Mouse (Mus musculus) MEL (cell line): ENCODE results near the gene Tpcn1. TPM values are rescaled to one million over a fixed set of nuclear protein-coding genes. Genes with fewer than 3 reads are reported as not detected.
A peak's percentile ranks its signal among the peaks of the same experiment; 100 is the strongest.

Experiments used
- DNase-seq: peaks from one replicate; pipeline ENCODE4 v3.0.0; 2011; ENCODE audit warnings: low read depth, low spot score
- H3K27ac ChIP-seq: 2 replicates; pipeline ENCODE4 v1.5.1; 2012; ENCODE audit warnings: low read depth, mild to moderate bottlenecking, control low read depth, low read length, moderate library complexity; ENCODE audit not compliant: control insufficient read depth
- H3K27me3 ChIP-seq, 2 experiments: fragments of 150-350 bp in 1 of 2; sonication (generic) in 1 of 2; 2 replicates each; pipeline ENCODE4 v1.6.1; 2012; ENCODE audit warnings: low read length in 2 of 2, mild to moderate bottlenecking in 2 of 2, improper control_type of control experiment in 1 of 2, moderate library complexity in 1 of 2; ENCODE audit not compliant: insufficient read depth in 2 of 2, control insufficient read depth in 1 of 2
- H3K36me3 ChIP-seq, 2 experiments: 2 replicates each; pipeline ENCODE4 v1.6.1; 2012 to 2014; ENCODE audit warnings: low read length in 2 of 2, improper control_type of control experiment in 1 of 2, inconsistent platforms in 1 of 2, mild to moderate bottlenecking in 1 of 2; ENCODE audit not compliant: insufficient read depth in 2 of 2, control insufficient read depth in 1 of 2
- H3K4me1 ChIP-seq, 2 experiments: fragments of 150-350 bp in 1 of 2; sonication (generic) in 1 of 2; 2 replicates each; pipeline ENCODE4 v1.6.1; 2012; ENCODE audit warnings: low read length in 2 of 2, improper control_type of control experiment in 1 of 2, mild to moderate bottlenecking in 1 of 2; ENCODE audit not compliant: insufficient read depth in 2 of 2, control insufficient read depth in 1 of 2
- H3K4me3 ChIP-seq, 2 experiments: fragments of 150-350 bp in 1 of 2; sonication (generic) in 1 of 2; 2 replicates each; pipeline ENCODE4 v1.5.1; 2012; ENCODE audit warnings: low read depth in 2 of 2, low read length in 2 of 2, mild to moderate bottlenecking in 2 of 2, moderate library complexity in 2 of 2, control low read depth in 1 of 2, improper control_type of control experiment in 1 of 2; ENCODE audit not compliant: control insufficient read depth in 1 of 2, insufficient read depth in 1 of 2
- H3K79me2 ChIP-seq: 2 replicates; pipeline ENCODE4 v1.6.1; 2012; ENCODE audit warnings: mild to moderate bottlenecking, low read length, moderate library complexity; ENCODE audit not compliant: control insufficient read depth, poor library complexity, insufficient read depth
- H3K9ac ChIP-seq: 2 replicates; pipeline ENCODE4 v1.6.1; 2012; ENCODE audit warnings: low read depth, mild to moderate bottlenecking, control low read depth, low read length, moderate library complexity; ENCODE audit not compliant: control insufficient read depth, poor library complexity, severe bottlenecking
- H3K9me3 ChIP-seq: fragments of 150-350 bp; sonication (generic); replicated peaks from 2 replicates; pipeline ENCODE4 v1.6.1; 2012; ENCODE audit warnings: mild to moderate bottlenecking, low read length, improper control_type of control experiment, moderate library complexity; ENCODE audit not compliant: insufficient read depth
- BHLHE40 ChIP-seq: IDR thresholded peaks from 2 replicates; pipeline ENCODE4 v1.6.1; 2012; ENCODE audit warnings: low read depth, mild to moderate bottlenecking, inconsistent platforms, low read length, improper control_type of control experiment, borderline replicate concordance
- CHD1 ChIP-seq: IDR thresholded peaks from 2 replicates; pipeline ENCODE4 v1.6.1; 2012; ENCODE audit warnings: low read depth, mild to moderate bottlenecking, inconsistent platforms, low read length, improper control_type of control experiment
- CTCF ChIP-seq, 3 experiments: IDR thresholded peaks in 2 of 3; conservative IDR thresholded peaks in 1 of 3; 2 replicates each; pipeline ENCODE4 v1.5.1; 2011 to 2012; ENCODE audit warnings: low read length in 3 of 3, low read depth in 2 of 3, mild to moderate bottlenecking in 2 of 3, improper control_type of control experiment in 1 of 3, inconsistent platforms in 1 of 3, mixed read lengths in 1 of 3, moderate library complexity in 1 of 3; ENCODE audit not compliant: control insufficient read depth in 1 of 3, insufficient read depth in 1 of 3, poor library complexity in 1 of 3, severe bottlenecking in 1 of 3
- E2F4 ChIP-seq: IDR thresholded peaks from 2 replicates; pipeline ENCODE4 v1.6.1; 2011; ENCODE audit warnings: low read depth, low read length, improper control_type of control experiment, borderline replicate concordance
- ELF1 ChIP-seq: IDR thresholded peaks from 2 replicates; pipeline ENCODE4 v1.6.1; 2014; ENCODE audit warnings: low read depth, mild to moderate bottlenecking, inconsistent platforms, low read length, improper control_type of control experiment, moderate library complexity
- EP300 ChIP-seq, 2 experiments: IDR thresholded peaks; 2 replicates each; pipeline ENCODE4 v1.6.1; 2011; ENCODE audit warnings: improper control_type of control experiment in 2 of 2, low read length in 2 of 2, low read depth in 1 of 2, mild to moderate bottlenecking in 1 of 2
- ETS1 ChIP-seq: IDR thresholded peaks from 2 replicates; pipeline ENCODE4 v1.6.1; 2012; ENCODE audit warnings: low read depth, mild to moderate bottlenecking, inconsistent platforms, low read length, improper control_type of control experiment, moderate library complexity
- GATA1 ChIP-seq: IDR thresholded peaks from 2 replicates; pipeline ENCODE4 v1.6.1; 2011; ENCODE audit warnings: low read depth, low read length, improper control_type of control experiment
- HCFC1 ChIP-seq: IDR thresholded peaks from 2 replicates; pipeline ENCODE4 v1.6.1; 2012; ENCODE audit warnings: low read depth, mild to moderate bottlenecking, inconsistent platforms, low read length, improper control_type of control experiment, moderate library complexity
- JUND ChIP-seq: IDR thresholded peaks from 2 replicates; pipeline ENCODE4 v1.6.1; 2011; ENCODE audit warnings: low read depth, mild to moderate bottlenecking, improper control_type of control experiment, low read length
- MYB ChIP-seq: IDR thresholded peaks from 2 replicates; pipeline ENCODE4 v1.6.1; 2011; ENCODE audit warnings: mild to moderate bottlenecking, low read depth, low read length, improper control_type of control experiment
- MYC ChIP-seq: IDR thresholded peaks from 2 replicates; pipeline ENCODE4 v1.6.1; 2011; ENCODE audit warnings: low read depth, mild to moderate bottlenecking, low read length, improper control_type of control experiment, moderate library complexity
- POLR2A ChIP-seq, 2 experiments: IDR thresholded peaks; 2 replicates each; pipeline ENCODE4 v1.6.1; 2011 to 2012; ENCODE audit warnings: low read length in 2 of 2, mild to moderate bottlenecking in 2 of 2, control low read depth in 1 of 2, improper control_type of control experiment in 1 of 2, low read depth in 1 of 2, moderate library complexity in 1 of 2; ENCODE audit not compliant: control insufficient read depth in 1 of 2, insufficient read depth in 1 of 2, poor library complexity in 1 of 2
- POLR2AphosphoS2 ChIP-seq: IDR thresholded peaks from 2 replicates; pipeline ENCODE4 v1.6.1; 2011; ENCODE audit warnings: low read length, improper control_type of control experiment
- RCOR1 ChIP-seq: IDR thresholded peaks from 2 replicates; pipeline ENCODE4 v1.6.1; 2012; ENCODE audit warnings: low read depth, mild to moderate bottlenecking, inconsistent platforms, low read length, improper control_type of control experiment
- SIN3A ChIP-seq: IDR thresholded peaks from 2 replicates; pipeline ENCODE4 v1.6.1; 2012; ENCODE audit warnings: low read length, improper control_type of control experiment, inconsistent platforms
- ZC3H11A ChIP-seq: IDR thresholded peaks from 2 replicates; pipeline ENCODE4 v1.6.1; 2012; ENCODE audit warnings: low read depth, mild to moderate bottlenecking, inconsistent platforms, low read length, improper control_type of control experiment
- ZMIZ1 ChIP-seq: IDR thresholded peaks from 2 replicates; pipeline ENCODE4 v1.6.1; 2012; ENCODE audit warnings: low read depth, mild to moderate bottlenecking, inconsistent platforms, low read length, improper control_type of control experiment, moderate library complexity
- polyA plus RNA-seq, 2 experiments: library from polyadenylated mRNA; stranded (reverse) in 1 of 2; unstranded in 1 of 2; fragments of >175 nt in 1 of 2; fragments of >200 nt in 1 of 2; gene quantifications; 2 replicates each; pipeline versions ENCODE4 v1.2.1 to v1.2.4; 2012; ENCODE audit warnings: low replicate concordance in 2 of 2, low read depth in 1 of 2; ENCODE audit not compliant: insufficient read length in 2 of 2, insufficient read depth in 1 of 2, missing spikeins in 1 of 2
- total RNA-seq: library from RNA; depleted of rRNA; stranded (reverse); fragments of 300-350 nt; gene quantifications from 2 replicates; pipeline ENCODE4 v1.2.3, GENCODE M21; 2012

Gene Tpcn1
- total and polyA plus RNA-seq, 3 experiments: 11.3 to 43.2 TPM; not detected in 1

DNA sequence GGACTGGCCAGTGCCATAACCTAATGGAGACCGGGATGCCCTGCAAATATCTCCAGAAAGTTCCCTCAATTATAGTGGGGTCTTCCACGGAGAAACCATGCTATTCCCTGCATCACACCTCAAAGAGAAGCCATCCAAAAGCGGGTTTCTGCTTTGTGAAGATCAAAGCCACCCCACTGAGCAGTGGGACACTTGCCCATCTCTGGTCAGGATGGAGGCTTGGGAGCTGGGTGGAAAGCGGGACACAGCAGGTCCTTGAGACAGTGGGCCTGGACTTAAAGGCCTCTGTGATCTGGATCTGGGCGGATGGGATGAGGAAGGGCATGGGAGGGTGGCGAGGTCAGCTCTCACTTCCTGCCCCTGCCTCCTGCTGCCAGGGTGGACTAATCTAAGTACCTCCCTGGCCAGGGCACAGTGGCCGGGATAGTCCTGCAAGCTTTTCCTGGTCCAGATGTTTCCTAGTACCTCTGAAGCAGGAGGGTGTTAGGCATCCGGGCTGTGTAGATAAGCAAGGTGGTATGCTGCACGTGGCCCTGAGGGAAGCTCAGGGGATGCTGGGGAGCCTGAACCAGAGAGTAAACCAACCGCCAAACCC lies 13.9 kb downstream of the Tpcn1 start:
- Histone ChIP-seq H3K36me3 (peaks cover 0 to 28% of the 10 kb centered on the region in 2 experiments; a peak in 3 of 4 replicates), H3K4me1 (peaks cover 13 to 24% of the 10 kb centered on the region in 2 experiments), H3K79me2 (peaks cover 3% of the 10 kb centered on the region), H3K9me3 (no peaks in the 10 kb centered on the region), H3K27ac (no peak overlapping the region), H3K4me3 (no peak overlapping the region), H3K27me3 (no peaks in the 10 kb centered on the region), H3K9ac (no peak overlapping the region)
- no peak for TF ChIP-seq MYC
- TF ChIP-seq POLR2A (IDR thresholded peaks at IDR 0.05; ENCODE audit: control insufficient read depth in 1 of 2, insufficient read depth in 1 of 2, low read depth in 1 of 2, low read length in 2 of 2, poor library complexity in 1 of 2): no peak
- TF ChIP-seq RCOR1: no peak
- no peak for TF ChIP-seq ZMIZ1
- no peak for TF ChIP-seq MYB
- no peak for TF ChIP-seq HCFC1
- no peak for TF ChIP-seq E2F4
- no peak for TF ChIP-seq CHD1
- TF ChIP-seq ZC3H11A: no peak
- DNase-seq: no peak

DNA sequence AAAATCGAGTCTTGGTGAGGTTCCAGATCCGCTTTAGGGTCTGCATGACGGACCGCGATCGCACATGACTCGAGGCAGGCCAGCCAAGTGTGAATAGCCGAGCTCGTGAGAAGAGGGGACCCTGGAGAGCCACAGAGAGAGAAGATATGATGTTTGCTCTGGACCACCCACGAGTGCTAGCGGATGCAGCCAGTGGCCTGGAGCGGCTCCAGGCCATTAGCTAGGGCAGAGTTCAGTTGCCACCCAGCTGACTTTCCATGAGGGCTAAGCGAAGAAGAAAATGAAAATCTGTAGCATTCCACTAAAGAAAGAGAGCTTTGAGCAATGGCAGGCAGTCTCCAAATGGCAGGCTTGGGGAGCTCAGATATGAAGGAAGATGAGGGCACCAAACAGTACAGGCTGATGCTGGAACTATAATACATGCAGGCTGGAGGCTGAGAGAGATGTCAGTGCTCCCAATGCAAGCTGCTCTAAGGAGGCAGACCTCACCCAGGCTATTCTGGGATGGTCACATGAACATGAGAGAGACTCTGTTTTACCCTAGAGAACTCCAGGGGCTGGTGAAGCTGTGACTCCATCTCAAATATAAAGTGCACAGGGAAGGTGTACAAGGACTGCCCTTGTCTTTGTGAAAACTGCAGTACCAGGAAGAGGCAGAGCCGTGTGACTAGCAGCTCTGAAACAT lies 17.3 kb downstream of the Tpcn1 start:
- Histone ChIP-seq H3K9ac (no peak overlapping the region), H3K4me1 (peaks cover 0 to 5% of the 10 kb centered on the region in 2 experiments; a peak in 2 of 4 replicates), H3K36me3 (peaks cover 0 to 3% of the 10 kb centered on the region in 2 experiments; a peak in 1 of 4 replicates), H3K4me3 (no peak overlapping the region), H3K27ac (no peak overlapping the region), H3K9me3 (no peaks in the 10 kb centered on the region), H3K79me2 (no peaks in the 10 kb centered on the region), H3K27me3 (no peaks in the 10 kb centered on the region)
- no peak for TF ChIP-seq CHD1
- TF ChIP-seq GATA1: no peak
- no peak for DNase-seq

DNA sequence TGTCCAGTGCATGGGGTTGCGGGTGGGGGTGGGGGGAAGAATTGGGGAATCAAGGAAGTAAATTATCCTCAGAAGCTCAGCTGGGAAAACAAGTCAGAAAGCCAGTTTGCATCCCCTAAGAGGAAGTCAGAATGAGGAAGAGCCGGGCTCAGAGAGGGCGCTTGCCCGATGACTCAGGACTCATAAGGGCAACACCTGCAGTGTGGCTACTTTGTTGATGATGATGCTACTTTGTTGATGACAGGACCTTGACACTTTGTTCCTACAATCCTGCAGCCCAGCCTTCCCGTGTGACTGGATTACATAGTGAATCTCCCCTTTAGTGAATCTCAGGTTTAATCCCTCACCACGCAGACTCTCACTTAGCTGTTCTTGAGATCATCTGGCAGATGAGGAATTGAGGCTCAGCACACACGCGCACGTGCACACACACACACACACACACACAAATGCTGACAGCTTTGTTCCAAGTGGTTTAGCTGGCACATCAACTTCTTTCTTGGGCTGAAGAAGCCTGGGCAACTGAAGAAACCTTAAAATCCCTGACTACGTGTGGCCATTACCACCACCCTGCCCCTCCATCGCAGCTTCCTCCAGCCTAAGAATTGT lies 18.1 kb downstream of the Tpcn1 start:
- peaks cover 0 to 5% of the 10 kb centered on the region in 2 experiments; a peak in 2 of 4 replicates for H3K4me1 ChIP-seq
- no peaks in the 10 kb centered on the region for H3K79me2 ChIP-seq
- TF ChIP-seq JUND: 0 out of 2 replicates have a peak, but pooled peaks have one; percentile 39
- TF ChIP-seq POLR2AphosphoS2: no peak
- TF ChIP-seq SIN3A: 0 out of 2 replicates have a peak, but pooled peaks have one; percentile 44
- 0 out of 2 replicates have a peak, but pooled peaks have one; percentile 15 for TF ChIP-seq RCOR1
- no peak for TF ChIP-seq BHLHE40
- peak; percentile 76 for TF ChIP-seq ETS1
- TF ChIP-seq EP300 (IDR thresholded peaks at IDR 0.05; ENCODE audit: low read depth in 1 of 2, low read length in 2 of 2): peak in 1 of 2 experiments; percentile 76; a peak in 3 of 4 replicates
- no peak for TF ChIP-seq POLR2A (IDR thresholded peaks at IDR 0.05; ENCODE audit: control insufficient read depth in 1 of 2, insufficient read depth in 1 of 2, low read depth in 1 of 2, low read length in 2 of 2, poor library complexity in 1 of 2)
- TF ChIP-seq CTCF (IDR thresholded peaks at IDR 0.05 in 2 of 3, conservative IDR thresholded peaks at IDR 0.05 in 1 of 3; ENCODE audit: control insufficient read depth in 1 of 3, insufficient read depth in 1 of 3, low read depth in 2 of 3, low read length in 3 of 3, poor library complexity in 1 of 3, severe bottlenecking in 1 of 3): no peak
- TF ChIP-seq ELF1: 0 out of 2 replicates have a peak, but pooled peaks have one; percentile 11
- H3K27me3 ChIP-seq: no peaks in the 10 kb centered on the region
- peaks cover 0 to 3% of the 10 kb centered on the region in 2 experiments; a peak in 1 of 4 replicates for H3K36me3 ChIP-seq
- H3K4me3 ChIP-seq: no peak overlapping the region
- no peak overlapping the region for H3K9ac ChIP-seq
- H3K9me3 ChIP-seq: no peaks in the 10 kb centered on the region
- DNase-seq: peak; percentile 75
- H3K27ac ChIP-seq: no peak overlapping the region
